Mouse (Mus musculus) spleen, postnatal 10 days (tissue): ENCODE data around the gene Fam228a.
A peak's percentile ranks its signal among the peaks of the same experiment; 100 is the strongest.
"Not testable (repeated sequence)": the region's sequence is repeated elsewhere in the genome, so short reads cannot be mapped to it uniquely, and the experiment has no call there.

Source experiments
- DNase-seq, 2 experiments: peaks; one replicate each; pipeline ENCODE4 v3.0.0; 2021 to 2022; ENCODE audit warnings: low spot score in 2 of 2

Gene Fam228a

DNA sequence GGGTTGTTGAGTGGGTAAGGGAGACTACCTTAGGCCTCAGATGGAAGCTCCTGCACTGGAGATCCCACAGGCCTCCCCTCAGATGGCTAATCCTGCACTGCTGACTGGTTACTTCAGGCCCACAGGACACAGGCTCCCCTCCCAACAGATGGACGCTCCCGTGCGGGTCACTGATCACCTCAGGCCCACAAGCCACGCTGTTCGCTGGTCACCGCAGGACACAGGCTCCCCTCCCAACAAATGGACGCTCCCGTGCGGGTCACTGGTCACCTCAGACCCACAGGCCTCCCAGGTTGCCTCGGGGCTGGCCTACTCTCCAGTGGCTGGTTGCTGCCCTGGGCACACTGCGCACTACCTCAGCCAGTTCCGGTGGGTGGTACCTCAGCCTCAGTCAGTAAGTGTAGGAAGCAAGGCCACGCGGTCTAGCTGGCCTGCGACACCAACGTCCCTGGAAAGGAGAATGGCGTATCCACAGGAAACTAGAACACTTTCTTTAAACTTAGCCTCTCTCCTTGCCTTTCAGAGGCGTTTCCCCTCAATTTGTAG, at the start of gene Fam228a:
TSS of gene Fam228a (minus strand) at position 400 of the 546 bp plus-strand sequence.
- no peak for DNase-seq

DNA sequence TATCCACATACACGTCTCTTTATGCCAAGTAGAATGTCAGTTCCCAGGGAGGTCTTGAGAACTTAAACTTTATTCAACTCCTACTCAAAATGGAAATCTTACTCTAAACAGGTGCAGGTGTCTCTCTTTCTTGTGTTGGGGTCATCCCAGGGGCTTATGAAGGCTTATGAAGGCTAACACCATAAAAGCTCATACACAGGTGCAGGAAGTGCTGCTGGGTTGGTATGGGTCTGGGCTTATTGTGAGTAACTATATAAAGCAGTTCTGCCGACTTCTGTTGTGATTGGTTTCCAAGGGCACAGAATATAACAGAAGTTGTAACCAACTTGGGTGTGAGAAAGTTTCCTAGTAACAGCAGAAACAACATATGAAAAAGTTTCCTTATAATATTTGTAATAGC, 46.2 kb upstream of the Fam228a start:
- DNase-seq: no peak

DNA sequence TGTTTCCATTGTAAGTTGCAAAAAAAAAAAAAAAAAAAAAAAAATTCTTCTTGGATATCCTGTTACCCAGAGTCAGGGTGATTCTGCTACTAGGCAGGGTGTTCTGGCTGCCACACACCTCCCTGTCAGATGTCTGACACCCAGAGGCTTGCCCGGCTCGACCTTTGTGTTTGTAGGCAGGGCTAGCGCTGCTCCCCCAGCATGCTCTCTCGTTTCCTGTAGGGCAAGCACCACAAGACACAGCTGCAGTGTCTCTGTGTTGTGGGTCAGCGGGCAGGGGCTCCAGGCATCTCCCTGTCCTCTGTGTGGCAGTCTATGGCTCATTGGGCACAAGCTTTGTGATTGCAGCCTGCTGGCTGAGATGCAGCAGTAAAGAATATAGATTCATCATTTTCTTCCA, 45.4 kb upstream of the Fam228a start:
- DNase-seq: peak in 1 of 2 experiments; percentile 25

DNA sequence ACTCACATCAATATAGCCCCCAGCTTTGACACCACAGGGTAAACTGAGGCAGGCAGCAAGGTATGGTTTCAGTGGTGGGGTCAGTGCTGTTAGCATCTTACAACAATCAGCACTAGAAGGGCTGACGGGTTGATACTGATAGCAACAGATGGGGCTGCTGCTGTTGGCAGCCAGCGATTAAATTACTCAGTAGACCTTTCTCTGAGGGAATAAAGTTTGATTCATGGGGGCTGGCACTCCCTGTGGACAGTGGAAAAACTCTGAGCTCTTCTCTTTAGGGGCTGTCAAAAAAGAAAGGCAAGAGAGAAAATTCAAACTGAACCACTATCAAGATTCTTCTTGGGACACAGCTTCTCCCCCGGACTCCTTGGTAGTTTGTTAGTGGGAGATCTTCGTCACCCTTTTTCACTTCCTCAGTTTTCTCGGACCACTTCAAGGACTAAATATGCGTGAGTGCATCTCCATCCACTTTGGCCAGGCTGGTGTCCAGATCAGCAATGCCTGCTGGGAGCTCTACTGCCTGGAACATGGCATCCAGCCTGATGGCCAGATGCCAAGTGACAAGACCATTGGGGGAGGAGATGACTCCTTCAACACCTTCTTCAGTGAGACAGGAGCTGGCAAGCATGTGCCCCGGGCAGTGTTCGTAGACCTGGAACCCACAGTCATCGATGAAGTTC, 43.6 kb upstream of the Fam228a start:
- not testable (repeated sequence) for DNase-seq

DNA sequence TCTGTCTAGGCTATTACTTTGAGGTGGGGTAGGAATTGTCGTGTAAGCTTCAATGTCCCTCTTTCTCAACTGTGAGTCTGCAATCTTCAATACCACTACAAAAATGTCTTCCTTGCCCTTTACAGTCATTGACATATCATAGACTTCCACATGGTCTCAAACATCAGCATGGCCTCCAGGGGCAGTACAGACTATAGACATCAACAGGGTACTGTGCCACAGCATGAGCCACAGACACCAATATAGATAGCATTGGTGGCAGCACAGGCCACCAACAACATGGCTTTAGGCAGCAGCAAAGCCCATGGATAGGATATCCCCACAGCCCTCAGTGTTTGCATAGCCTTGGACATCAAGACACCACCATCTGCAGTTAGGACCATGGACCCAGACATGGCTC, 43.0 kb upstream of the Fam228a start:
- DNase-seq: no peak

DNA sequence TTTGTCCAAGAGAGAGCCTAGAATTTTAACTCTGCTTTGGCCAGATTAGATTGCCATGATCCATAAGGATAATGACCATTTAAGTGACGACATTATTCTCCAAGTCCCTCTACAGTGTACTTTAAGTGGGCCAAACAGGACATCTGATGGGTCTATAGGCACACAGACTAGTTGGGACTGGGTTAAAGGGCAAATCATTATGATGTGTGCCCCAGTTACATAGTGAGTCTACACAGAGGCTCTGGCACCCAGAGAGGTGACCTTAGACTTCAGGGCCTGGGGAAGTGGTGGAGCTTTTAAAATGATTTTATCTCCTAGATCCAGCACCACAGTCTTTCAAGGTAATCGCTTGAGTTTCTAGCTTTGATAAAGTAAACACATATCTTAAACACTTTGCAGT, 42.0 kb upstream of the Fam228a start:
- DNase-seq: no peak

DNA sequence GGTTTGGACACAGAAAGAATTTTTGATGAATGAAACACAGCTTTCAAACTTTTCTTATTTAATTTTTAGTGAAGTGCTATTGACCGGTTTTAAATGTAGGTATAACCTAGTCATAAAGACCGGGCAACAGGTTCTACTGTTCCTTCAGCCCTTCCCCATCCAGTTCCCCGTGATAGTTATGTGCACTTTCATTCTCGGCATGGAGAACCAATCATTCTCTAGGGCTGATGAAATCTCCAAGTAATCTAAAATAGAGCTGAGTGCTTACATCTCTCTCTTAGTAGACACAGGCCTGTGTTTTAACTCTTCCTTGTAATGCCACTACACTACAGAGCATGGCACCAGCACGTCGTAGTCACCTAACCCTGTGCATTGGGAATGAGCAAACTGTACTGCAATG, 39.5 kb upstream of the Fam228a start:
- no peak for DNase-seq

DNA sequence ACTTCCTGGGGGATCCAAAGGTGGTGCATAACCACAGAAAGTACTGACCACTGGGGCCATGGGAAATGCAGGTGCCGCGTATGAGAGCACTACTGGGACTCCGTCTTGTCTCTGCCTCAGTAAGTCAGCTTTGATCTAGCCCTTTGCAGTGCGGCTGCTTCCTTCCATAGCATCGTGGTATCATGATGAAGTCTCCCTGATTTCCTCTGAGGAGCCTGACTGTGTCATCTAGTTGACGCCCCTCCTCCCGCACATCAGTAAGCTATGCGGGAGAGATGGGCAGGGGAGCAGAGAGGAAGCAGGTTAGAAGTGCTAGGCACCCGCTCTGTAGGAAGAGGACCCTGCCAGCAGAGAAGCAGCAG, 37.3 kb upstream of the Fam228a start:
- no peak for DNase-seq

DNA sequence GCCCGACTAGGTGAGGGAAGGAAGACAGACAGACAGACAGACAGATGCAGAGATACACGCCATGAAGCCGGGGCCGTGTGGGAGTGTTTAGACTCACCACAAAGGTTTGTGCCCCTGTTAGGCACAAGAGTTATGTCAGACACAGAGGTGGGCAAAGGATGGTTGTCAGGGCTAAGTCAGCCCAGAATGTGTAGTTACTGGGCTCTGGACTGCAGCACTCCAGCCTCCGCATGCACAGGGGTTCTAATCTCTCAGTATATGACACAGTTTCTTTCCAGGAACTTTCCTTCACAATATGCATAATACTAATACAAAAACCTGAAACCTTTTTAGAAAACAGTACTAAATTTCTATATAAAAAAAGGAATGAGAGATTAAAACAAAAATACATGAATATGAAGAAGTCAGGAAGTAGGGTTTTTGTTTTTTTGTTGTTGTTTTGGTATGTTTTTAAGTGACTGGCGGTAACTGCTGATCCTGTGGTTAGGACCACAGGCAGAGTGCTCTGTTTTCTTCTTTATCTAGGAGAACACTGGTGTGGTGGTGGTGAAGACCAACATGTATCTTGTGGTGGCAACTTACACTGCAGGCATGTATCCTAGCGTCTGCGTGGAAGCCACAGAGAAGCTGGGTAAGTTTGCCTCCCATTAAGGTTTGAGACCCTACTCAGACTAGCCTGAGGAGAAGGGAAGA, 36.8 kb upstream of the Fam228a start:
- no peak for DNase-seq

DNA sequence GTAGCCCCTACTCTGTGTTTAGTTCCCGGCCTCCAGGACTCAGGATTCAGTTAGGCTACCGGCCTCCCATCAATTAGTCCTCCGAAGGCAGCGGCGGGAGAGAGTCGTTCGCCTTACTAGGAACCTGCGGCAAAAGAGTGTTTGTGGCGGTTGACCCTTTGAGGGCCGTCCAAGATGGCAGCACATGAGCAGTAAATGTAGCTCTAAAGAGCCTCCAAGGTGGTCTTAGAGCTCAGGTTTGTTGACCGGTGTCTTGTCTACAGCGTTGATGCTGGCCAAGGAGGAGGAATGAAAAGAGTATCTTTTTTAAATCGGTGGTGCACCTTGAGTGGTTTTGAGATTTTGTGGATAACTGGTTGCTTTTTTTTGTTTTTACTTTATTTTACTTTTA, 31.1 kb upstream of the Fam228a start:
- no peak for DNase-seq

DNA sequence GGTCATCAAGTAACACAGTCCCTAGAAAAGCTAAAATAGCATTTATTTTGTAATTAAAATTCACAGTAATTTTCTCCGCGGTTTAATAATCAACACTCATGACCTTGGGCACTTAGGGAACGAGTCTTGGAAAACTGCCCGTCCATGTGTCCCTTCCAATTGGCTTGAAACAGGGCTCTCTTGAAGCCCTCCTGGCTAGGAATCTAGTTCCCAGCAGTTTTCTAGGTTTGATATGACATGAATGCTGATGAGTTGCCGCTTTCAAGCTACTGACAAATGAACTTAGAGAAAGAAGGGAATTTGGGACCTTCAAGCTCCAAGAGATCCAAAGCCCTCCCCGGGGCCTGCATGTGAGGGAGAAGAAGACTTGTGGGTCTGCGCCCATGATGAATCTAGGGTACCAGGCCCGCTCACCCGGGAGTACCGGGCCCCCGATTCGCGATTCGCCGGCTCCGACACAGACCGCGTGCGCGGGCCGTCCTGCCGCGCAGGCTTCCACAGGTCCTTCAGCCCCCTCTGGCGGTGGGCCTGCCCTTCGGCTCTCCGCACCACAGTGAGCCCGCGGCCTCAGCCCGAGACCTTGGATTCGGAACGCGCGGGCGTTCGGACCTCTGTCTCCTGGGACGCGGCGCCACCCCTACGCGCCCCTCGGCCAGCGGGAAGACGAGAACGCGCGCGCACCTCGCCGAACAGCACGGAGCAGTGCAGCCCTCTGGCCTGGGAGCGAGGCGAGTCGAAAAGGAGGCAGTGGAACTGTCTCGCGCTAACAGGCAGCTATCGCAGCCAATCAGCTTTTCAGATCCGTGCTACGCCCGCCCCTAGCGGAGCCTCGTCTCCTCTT, 30.5 kb upstream of the Fam228a start, which contains the start of the genes Pfn4 and Fam228b:
TSS of gene Pfn4 (plus strand) at position 531 of the 841 bp plus-strand sequence.
TSS of gene Fam228b (minus strand) at position 776 of the 841 bp plus-strand sequence.
- peak; percentile 95 to 99 for DNase-seq

DNA sequence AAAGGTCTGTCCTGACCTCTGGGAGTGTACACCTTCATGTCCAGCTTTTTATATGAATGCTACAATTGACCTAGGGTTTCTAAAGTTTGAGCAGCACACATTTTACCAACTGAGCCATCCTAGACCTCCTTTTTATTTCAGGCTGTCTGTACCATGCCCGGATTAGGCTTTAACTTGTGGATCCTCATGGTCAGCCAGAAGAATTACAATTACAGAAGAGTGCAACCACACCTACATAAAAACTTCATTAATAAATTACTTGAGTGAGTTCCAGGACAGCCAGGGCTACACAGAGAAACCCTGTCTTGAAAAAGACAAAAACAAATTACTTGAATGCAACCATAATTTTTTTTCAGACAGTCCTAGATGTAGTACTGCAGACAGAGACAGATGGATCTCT, 18.8 kb upstream of the Fam228a start:
- DNase-seq: no peak

DNA sequence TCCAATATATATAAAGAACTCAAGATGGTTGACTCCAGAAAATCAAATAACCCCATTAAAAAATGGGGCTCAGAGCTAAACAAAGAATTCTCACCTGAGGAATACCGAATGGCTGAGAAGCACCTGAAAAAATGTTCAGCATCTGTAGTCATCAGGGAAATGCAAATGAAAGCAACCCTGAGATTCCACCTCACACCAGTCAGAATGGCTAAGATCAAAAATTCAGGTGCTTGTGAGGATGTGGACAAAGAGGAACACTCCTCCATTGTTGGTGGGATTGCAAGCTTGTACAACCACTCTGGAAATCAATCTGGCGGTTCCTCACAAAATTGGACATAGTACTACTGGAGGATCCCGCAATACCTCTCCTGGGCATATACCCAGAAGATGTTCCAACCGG, 16.2 kb upstream of the Fam228a start:
- DNase-seq: not testable (repeated sequence)

DNA sequence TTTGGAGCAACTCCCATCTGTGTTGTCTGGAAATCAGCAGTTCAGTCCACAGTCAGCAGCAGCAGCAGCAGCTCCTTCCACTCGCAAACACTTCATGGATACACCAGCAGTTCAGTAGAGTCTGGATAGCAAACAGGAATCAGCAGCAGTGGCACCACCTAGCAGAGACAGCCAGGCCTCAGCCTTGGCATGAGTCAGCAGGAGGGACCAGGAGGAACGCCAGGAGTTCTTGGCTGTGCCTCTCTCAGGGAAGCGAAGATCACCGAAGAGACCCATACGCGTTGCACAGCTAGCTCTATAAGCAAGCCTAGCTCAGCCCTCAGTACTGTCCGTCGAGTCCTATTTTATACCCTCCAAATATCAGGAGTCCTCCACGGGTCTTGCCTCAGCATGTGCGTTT, 6.3 kb upstream of the Fam228a start:
- DNase-seq: no peak

DNA sequence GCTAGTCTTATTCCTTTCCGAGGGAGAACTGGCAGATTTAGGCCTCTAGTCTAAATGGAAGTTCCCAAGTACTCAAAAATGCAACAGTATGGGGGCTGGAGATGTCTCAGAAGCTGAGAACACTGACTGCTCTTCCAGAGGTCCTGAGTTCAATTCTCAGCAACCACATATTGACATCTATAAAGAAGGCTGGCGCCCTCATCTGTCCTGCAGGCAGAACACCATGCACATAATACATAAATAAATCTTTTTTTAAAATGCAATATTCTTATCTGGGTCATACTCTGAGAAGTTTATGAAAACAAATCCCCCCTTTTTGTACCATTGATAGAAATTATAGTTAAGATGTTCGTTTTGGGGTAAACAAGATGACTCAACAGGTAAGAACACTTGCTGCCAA, 4.0 kb upstream of the Fam228a start:
- DNase-seq: no peak

DNA sequence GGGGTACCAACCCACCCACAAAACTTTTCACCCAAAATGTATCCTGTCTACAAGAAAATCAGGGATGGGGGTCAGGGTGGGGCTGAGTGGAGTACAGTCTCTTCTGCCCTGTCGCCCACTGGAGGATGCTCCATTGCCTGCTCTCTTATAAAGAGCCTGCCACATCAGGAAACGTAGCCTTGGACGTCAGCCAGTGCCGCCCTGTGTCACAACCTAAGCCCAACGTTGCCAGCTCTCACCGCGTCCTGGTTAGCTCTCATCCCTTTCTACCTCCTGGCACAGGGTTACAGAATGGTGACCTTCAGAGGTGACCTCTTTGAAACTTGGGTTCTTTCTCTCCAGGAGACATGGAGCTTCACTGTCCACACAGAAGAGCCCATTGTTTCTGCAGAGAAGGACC, 2.6 kb upstream of the Fam228a start:
- no peak for DNase-seq

DNA sequence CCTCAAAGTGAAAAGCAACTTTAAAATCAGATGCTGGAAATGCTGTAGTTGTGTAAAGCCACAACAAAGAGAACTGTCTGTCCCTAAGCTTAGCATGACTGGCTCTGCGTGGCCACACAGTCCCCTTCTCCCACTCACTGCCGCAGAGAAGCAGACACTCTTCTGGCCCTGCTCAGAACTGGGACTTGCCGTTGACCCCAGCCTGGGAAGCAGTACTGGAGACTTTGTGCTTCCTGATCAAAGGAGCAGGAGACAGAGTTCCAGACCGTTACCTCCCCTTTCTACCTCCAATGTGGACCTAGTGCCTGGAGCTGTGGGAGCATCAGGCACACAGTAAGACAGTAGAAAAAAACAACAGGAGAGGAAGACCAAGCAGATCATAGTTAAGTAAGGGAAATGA, 5.9 kb downstream of the Fam228a start:
- no peak for DNase-seq

DNA sequence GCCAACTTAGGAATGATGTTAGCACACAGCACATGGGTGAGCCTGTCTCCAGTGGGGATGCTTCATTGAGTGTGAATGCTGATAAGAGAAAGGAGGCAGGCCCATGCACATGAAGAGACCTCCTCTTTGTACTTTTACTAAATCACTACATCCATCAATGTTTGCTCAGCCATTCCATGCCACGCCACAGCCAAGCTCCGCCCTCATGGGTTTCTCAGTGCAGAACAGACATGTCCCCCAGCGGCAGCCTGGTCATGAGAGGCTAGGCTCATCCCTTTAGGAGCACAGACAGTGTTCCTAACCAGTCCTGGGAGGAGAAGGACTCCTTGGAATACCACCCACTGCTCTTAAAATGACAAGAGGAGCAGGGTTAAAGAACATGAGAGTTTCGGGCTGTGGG, 6.6 kb downstream of the Fam228a start:
- no peak for DNase-seq

DNA sequence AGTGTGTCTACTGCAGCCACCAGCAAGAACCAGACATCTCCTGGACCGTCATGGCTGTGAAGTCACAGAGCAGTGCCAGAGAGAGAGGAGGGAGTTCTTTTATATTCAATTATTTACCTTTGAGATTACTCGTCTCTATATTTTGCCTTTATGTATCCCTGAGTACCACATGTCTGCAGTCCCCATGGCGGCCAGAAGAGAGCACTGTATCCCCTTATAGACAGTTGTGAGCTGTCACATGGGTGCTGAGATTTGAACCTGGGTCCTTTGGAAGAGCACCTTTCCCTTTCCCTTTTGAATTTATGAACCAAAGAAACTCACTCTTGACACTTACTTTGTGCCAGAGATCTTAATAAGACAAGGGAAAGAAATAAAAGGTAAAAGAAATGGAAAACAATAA, 9.1 kb downstream of the Fam228a start:
- DNase-seq: no peak

DNA sequence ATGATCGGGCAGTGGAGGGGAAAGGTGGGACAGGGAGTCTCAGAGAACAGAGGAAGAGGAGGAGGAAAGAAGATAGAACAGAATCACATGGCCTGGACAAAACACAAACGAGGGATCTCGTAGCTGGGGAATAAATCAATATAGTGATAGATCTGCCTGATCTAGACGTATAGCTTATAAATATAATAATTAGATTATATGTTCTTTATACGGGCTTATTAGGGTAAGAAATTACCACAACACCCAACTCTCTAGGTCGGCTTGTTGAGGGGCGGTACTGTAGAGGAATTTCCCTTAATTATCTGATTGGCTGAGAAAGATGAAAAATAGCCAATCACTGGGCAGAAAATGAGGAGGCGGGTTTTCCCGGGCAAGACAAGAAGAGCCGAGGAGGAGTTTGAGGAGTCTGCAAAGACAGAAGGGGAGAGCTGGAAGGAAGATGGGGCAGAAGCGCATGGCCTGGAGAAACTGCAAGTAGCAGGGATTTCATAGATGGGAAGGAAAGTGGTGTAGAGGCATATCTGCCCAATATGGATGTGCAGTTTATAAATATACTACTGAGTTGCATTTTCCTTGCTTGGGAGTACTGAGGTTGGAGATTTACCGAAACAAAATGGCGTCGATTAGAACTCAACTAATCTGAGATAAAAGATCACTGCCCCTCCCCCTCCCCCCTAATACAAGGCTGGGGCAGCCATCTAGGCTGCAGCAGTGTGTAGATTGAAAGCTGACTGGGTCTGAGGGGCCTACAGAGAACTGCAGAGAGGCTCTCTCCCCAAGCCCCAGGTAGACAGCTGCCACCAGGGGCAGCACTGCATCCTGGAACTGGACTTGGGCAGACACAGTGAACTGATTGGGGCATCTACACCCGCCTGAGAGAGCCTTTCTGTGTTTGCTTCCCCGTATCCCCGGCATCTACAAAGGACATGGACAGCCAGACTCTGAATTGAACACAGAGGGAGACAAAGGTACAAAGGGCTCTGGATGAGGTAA, 18.2 kb downstream of the Fam228a start:
- DNase-seq: peak in 1 of 2 experiments; percentile 32
